Mouse (Mus musculus) cerebellum, postnatal 36 days (tissue): ENCODE measurements around the gene Cux1.

Experiments used
- DNase-seq, 2 experiments: peaks; one replicate each; pipeline ENCODE4 v3.0.0; 2021 to 2022; ENCODE audit warnings: mixed read lengths in 2 of 2

Cux1 gene

DNA sequence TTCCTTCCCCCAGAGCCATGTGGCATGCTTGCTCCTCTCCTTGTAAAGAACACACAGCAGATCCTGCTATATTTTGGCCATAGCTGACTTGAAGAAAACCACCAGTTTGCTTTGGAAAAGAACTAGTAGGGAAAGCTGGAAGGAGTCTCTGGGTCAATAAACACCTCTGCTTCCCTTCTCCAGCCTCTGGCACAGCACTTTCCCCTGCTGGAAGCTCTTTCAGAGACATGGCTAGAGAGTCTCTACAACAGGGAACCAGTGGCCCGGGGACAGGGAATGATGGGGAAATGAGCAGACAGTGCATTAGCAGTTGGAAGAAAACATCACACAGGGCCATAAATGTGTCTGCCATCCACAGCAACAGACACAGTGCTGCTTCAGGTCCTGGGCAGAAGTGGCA lies 98.0 kb downstream of the Cux1 start:
- DNase-seq: no peak

DNA sequence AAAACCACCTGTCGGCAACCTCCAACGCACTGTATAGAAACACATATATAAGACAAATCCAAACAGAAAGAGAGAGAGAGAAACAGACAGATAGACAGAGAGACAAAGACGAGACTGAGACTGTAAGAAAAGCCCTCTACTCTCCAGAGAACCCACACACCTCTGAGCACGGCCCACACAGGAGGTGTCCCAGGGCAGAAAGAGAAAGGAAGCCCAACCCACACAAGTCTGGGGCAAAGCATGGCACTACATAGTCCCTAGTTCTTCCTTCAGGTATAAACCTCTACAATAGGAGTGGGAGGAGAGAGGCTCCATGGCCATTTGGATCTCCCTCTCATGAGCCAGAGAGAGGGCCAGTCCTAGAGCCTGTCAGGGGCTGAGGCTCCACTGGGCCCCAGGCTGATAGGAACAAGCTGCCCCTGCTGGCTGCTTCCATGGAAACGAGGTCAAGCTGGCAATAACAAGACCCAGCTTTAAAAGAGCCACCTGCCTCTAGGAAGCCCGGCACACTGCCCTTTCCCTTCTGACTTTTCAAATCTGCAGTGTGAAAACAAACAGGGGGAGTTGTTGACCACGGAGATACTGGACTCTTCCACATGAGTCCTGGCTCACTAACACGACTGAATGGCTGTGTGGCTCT lies 99.8 kb downstream of the Cux1 start:
- peak; percentile 73 to 76 for DNase-seq

DNA sequence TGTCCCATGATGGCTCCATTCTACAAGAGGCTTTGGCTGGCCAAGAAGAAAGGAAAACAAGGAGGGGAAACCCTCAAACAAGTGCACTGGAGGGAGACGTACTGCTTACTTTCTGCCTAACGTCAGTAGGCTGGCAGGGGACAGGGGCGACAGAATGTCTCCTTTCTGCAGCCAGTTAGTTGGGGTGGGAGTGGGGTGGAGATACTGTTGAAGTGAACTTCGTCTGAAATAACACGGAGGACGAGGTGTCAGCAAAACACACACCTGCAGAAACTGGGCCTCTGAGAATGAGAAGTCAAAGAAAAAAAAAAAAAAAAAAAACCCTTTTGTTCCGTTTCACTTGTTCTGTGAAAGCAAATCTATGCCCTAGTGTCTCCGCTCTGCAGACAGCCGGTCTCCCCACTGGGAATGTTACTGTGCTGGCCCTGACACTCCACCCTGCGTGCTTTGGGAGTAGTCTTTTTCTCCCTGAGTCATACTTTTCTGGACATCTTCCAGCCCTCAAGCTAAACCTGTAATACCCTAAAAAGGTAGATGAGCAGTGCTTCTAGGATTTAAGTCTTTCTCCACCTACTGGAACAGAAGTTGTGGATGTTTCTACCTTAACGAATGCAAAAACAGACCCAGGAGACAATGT lies 101.4 kb downstream of the Cux1 start:
- DNase-seq: peak in 1 of 2 experiments; percentile 50

DNA sequence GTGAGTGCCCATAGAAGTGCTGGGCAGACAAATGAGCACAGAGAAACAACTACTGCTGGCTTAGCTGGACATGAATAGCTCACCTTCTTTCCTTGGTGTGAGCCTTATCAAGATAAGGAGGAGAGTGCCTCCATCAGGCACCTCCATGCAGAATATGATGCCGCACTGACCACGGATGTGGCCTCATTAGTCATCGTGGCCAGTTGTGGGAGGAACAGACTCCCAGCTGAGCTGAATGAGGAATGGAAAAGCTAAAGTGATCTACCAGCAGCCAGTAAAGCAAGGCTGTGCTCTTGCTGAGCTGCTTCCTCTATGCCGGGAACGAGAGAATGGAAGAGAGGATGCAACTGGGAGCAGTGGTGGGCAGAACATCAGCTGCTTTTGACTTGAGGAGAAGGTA lies 101.9 kb downstream of the Cux1 start:
- no peak for DNase-seq

DNA sequence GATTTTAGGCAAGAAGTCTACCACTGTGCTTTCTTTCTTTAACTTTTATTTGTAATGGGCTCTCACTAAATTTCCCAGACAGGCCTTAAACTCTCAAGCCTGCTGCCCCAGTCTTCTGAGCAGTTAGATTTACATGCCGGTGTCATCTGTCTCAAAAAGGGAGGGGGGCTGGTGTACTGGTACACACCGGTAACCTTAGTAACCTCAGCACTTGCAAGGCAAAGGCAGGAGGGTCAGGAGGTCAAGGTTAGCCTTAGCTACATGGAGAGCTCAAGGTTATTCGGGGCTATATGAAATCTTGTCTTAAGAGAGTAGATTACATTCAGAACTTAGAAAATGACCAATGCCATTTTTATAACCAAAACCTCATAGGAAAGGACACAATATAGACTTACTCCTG lies 102.4 kb downstream of the Cux1 start:
- no peak for DNase-seq

DNA sequence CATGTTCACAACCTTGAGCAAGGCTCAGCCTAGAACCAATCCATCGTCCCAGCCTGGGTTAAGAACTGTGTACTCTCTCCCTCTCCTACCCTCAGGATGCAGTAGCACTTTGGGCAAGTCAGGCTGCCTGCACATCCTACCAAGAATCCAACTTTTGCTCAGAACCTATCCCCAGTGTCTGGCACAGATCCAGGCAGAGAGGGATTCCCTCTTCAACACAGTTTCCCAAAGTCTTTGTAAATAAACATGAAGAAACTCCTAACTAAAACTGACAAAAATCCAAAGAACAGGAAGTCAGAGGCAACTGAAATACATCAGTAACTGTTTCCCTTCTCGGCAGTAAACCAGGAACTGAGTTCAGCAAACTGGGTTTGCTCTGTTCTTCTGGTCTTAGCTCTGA lies 103.2 kb downstream of the Cux1 start:
- peak in 1 of 2 experiments; percentile 24 for DNase-seq

DNA sequence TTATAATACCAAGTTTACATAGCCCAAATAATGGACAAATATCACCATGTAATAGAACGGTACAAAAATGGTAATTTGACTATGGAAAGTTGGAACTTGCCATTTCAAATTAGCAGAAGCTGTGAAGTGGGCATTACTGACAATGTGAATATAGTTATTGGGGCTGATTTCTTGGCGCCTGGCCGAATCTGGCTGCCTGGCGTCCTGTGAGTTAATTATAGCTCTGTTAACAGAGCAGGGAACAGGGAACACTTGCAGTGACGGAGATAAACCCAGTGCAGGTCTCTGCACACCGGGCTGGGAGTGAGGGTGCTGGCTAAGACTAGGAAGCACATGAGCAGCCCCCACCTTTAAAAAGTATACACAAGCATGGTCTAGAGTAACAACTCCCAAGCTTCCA lies 104.7 kb downstream of the Cux1 start:
- peak; percentile 65 to 72 for DNase-seq

DNA sequence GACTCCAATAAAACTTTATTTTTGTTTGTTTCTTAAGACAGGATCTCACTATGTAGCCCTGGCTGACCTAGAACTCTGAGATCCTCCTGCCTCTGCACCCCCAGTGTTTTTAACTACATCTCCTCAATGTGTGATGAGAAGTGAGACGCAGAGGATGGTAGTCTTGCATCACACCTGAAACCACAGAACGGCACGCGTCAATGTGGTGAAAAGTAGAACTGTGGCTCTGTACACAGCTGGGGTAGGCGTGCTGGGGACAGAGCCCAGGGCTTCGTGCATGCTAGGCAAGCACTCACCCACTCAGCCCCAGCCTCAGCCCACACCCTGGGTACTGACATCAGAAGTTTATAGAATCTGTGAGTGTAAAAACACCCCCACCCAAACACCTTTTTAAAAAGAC lies 107.4 kb downstream of the Cux1 start:
- no peak for DNase-seq

DNA sequence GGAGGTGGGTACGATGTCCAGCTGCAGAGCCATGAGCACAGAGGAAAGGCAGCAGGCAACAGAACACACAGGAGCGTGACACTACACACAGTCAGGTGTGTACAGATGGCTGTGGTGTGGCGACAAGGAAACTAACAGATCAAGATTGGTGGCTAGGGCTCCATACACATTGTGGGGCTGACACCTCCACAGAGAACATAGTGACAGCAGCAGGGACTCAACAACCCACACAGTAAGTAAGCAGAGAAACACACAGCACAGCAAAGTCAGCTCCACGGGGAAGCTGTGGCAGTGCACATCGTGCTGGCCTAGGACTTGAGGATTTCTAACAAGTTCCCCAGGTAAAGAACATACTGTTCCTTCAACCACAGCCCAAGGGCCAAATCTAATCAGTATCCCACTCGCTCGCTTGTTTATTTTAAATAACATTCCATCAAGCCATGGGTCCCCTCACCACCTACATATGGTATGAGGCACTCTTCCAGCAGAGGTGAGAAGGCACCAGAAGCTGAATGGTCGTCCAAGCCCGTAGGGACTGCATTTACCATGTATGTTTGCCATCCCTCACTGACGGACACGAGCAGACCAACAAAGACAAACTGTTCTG lies 108.3 kb downstream of the Cux1 start:
- no peak for DNase-seq

DNA sequence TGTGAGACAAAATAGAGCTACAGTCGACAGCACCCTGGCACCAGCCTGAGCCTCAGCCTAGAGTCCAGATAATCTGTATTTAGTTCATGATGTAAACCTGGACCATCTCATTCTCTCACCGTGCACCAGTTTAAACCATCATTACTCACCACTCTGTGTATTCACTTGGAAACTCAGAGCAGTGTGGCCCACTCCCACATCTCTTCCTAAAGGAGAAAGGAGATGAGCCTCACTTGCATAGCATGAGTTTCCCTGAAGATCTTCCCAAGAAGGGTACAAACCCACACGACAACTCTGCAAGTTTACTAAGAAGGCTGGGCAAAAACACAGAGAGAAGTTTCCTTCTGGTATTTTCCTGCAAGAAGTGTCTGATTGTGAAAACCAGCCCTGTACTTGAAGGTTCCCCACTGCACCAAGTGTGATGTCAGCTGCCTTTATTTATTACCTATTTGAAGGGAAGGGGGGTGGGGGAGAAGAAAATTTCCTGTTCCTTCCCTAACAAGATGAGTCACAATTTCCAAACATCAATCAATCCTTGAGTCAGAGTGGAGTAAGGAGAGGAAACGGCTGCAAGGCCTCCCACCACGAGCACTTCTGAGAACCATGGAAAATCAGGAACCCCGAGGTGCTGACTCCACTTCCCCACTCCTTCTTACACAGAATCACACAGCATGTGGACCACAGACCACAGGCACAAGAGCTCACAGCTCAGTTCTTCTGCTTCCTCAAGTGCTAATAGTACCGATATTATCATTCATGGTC lies 109.0 kb downstream of the Cux1 start:
- DNase-seq: no peak

DNA sequence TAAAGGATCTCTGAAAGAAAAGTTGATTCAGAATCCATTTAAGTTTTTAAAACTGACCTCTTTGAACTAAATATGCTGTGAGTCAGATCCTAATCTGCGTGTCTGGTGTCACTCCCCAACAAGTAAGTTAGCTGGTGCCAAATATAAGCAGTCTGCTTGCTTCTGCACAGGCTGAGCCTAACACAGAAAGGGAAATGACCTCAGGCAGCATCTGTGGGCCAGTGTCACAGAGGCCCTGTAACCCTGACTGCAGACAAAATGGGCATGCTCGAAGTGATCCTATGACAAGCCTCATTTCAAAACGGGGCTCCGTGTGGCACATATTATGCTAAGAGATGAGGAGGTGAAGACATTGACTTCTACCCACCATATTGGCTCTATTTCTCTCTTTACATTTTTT lies 110.9 kb downstream of the Cux1 start:
- no peak for DNase-seq

DNA sequence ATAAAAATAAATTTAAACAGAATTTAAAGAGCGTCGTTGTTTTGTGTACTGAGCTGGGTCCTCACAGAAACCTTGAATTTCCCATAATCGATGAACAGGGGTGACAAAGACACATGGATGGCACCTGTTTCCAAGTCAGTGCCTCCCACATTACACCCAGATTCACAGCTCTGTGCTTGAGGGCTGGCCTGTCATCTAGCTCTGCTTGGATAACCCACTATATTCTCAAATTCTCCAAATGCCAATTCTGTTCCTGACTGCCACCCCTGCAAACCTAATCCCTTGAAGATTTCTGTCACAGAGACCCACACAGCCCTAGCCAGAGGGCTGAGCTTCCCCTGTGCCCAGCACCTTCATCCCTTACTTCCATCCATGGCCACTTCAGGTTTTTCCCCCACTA lies 114.6 kb downstream of the Cux1 start:
- no peak for DNase-seq

DNA sequence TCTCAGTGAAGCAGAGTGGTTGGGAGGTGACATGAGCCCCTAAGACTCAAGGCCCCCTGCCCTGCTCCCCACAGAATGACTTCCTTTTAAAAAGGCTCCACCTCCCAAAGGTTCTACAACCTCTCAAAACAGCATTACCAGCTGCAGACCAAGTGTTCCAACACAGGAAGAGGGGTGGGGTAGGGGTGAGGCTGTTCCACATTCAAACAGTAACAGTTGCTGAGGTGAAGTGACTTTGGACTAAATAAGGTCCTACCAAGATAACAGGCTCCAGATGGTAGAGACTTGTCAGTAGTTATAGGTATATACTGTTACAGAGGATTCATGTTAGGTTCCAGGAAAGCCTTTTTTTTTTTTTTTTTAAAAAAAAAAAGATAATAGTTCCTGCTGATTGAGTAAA lies 117.5 kb downstream of the Cux1 start:
- DNase-seq: no peak

DNA sequence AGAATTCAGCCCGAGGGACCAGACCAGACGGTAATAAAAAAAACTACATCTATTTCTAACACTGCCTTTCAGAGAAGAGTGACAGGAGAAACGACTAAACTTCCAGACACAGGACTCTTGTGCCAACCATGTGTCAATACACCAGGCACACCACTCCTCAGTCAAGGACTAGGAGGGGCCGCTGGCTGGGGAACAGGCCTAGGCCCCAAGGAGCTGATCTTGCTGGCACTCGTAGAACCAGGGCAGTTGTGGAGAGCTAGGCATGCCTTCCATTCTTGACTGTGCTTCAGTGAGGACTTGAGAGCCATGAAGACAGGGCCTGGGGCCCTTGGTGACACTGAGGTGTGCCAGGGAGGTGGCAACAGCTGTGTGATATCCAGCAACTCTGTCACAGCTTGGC lies 121.3 kb downstream of the Cux1 start:
- DNase-seq: no peak

DNA sequence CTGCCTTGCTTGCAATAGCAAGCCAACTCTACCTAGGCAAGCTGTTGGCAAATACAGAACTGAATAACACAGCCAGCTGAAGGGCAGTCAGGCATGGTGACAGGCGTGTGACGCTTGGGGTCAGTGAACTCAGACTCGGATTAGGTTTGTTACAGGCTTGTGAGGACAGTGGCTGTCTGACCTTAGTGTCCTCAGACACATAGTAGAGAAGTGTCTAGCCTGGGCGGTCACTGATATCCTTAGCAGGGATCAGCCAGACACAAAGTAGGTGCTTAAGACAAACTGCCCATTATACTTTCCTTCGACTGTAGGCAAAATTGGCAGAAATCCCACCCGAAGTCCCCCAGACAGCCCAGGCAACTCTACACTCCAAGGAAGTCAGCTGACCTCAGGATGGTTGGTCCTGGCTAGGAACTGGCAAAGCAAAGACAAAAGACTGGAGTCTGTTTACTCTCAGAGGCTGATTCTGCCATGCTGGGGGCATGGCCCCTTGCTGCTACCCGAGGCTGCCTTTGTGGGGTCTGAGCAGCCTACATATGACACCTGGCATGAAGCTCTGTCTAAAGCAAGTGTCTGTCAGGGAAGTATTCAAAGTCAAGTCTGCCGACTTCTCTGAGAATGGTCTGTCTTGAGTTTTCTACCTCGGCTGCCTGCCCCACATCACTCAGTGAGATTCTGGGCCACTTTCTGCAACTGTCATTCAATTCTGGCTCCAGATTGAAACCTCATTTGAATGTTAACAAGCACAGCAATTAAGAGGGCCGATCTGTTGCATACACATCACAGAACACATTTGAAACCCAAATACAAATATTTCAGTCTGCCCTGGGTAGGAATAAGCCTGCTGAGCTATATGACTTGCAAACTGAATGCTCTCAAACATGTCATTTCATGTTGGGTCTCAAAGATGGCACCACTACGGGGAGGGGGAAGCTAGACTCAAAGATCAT lies 124.8 kb downstream of the Cux1 start:
- no peak for DNase-seq

DNA sequence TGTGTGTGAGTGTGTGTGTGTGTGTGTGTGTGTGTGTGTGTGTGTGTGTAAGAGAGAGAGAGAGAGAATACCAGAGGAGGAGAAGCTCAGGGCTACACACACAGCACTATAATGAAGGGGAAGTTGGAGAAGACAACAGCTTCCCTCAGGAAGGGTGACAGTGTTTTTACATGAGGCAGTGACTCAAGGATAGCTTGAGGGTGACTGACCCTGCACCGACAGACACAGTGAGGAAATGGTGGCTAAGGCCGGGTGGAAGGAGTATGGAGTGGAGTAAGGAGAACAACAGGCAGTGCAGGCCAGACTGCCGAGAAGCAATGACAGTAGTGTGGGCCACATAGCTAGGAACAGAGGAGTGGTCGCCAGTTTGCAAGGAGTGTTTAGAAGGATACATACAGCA lies 137.6 kb downstream of the Cux1 start:
- no peak for DNase-seq

DNA sequence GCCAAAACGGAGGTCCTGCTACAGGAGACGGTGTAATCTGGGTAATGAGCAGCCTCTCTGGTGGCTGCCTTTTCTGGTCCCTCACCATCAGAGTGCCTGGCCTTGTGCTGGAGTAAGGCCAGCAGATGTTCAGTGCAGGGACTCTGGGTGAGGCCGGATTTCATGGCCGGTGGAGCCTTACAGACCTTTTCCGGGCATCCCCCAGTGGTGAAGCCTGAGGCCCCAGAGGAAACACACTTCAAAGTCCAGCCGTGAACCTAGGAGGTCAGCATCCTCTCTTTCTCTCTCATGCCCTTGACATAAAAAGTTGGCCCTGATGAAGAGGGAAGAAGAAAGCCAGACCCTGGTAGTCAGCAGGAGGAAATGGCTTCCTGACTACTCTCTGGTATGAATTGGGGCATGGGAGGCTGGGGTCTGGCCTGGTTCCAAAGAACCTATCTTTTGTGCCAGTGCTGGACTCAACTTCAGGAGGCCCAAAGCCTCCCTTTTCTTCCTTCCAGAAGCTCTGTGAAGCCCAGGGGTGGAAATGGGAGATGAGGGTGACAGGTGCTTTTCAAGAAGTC lies 138.7 kb downstream of the Cux1 start:
- peak in 1 of 2 experiments; percentile 9 for DNase-seq

DNA sequence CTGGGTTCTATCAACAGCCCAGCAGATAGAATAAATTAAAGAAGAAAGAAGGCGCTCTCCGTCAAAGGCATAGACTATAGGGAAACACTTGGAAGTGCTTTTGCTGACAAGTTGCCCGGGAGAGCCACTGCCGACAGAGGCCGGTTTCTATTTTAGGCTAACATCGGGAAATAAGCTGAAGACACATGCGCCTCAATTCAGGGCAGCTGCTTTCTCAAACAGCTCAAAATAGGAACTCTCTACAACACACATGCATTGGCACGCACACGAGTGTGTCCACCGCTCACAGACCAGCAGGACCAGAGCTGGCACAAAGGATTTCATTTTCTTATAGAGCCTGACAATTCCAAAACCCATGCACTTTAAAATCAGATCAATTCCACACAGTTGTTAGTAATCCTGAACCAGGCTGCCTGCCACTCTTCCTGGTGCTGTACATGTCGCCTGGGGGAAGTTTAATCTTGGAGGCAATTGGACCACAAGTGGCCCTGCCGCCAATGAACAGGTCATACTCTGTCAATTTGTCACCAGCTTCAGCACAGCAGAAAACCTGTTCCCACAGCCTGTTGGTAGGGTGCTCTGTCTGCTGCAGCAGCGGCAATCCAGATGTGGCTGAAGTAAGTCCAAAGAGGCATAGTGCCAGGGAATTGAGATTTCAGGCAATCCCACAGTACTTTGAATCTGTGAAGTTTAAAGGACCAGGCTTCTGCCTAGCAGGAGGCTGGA lies 139.4 kb downstream of the Cux1 start:
- DNase-seq: peak in 1 of 2 experiments; percentile 25

DNA sequence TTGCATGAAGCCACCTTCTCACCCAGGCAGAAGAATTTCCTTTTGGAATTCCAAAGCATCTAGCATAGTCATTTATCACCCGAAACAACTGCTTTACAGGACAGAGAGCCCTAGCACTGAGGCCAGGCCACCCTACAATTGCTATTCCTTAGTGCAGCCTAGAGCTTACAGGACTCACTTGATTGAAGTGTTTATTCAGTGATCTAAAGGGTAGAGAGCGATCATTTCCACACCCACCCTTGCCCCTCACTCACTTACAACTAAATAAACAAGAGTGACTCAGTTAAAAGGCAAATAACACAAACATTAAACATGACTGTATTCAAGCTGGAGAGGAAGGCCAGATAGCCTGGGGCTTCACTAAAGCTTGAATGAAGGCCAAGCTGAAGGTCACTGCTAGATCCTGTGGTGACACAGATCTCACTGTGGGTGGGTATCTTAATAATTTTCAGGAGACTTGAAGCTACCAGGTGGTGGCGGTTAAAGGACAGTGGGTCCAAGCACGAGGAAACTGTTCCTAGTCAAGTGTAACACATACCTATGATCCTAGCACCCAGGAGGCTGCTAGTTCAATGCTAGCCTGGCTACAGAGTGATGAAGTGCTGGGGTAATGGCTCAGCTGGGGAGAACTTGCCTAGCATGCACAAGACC lies 140.0 kb downstream of the Cux1 start:
- DNase-seq: no peak

DNA sequence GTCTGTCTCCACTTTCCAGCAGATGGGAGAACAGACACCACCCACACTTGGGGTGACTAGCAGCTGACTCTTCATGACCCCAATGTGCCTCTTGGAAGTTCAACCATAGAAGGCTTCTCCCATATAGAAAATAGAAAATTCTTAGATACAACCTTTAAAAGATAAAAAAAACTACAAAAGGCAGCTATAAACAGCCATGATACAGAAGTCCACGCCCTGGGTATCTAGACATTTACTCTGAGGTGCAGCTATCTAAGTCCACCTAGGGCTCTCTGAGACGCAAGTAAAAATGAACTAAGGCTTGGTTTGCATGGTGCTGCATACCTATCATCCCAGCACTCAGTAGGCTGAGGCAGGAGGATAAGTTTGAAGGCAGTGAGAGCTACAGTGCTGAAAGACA lies 144.3 kb downstream of the Cux1 start:
- DNase-seq: no peak

DNA sequence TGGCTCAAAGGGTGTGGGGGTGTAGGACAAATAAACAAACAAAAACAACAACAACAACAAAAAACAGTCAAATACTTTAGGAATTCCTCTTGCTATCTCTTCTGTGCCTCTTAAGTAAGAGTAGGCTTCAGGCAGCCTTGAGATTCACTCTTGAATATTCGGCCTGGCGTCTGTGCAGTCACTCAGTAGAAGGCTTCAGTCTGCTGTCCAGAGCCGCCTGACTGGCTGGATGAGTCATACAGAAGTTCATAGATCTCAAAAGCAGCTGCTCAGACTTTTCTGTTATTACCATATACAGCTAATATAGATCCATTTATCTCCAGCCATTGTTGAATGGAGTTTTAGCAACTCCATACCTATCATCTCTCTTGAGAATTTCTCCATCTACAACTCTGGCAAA lies 145.4 kb downstream of the Cux1 start:
- no peak for DNase-seq
